Mouse (Mus musculus) lung, adult 18-20 months (tissue): ENCODE measurements around the gene Rimklb.
"Not testable (repeated sequence)": the region's sequence is repeated elsewhere in the genome, so short reads cannot be mapped to it uniquely, and the experiment has no call there.

Experiments used
- DNase-seq, 2 experiments: peaks; one replicate each; pipeline ENCODE4 v3.0.0; 2022; ENCODE audit warnings: mixed read lengths in 2 of 2

The Rimklb gene

DNA sequence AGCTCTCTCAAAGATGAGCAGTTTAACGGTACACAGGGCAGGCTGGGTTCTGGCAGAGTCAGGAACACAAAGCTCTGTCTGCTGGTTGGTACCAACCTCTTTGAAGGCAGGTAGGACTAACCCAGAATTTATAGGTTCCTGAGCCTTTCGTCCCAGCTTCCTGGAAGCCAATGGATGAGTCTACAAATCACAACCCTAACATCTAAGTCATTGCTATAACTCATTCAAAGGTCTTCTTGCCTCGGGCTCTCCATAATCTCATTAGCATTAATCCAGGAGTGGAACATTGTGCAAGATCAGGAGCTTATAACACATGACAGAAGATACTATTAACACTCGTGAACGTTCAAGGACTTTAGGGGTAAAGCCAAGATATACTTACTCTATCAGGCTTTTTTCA is at the start of gene Rimklb:
Gene Rimklb, minus strand, starts transcription at position 101 of the 400 bp plus-strand sequence.
- DNase-seq: no peak

DNA sequence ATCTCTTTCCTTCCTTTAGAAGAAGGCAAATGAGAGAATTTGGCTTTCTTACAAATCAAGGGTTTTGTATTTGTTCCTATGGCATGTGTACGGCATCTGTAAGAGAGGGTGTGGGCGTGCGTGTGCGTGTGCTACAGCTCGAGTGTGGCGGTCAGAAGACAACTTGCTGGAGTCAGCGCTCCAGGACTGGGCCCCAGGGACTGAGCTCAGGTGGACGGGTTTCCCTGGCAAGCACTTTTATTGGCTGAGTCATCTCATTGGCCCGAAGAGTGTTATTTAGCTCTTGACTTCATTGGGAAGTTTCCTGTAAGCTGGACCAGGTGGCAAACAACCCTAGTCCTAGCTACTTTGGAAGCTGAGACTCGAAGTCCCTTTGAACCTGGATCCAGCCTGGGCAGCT is 47.4 kb upstream of the Rimklb start:
- DNase-seq: no peak

DNA sequence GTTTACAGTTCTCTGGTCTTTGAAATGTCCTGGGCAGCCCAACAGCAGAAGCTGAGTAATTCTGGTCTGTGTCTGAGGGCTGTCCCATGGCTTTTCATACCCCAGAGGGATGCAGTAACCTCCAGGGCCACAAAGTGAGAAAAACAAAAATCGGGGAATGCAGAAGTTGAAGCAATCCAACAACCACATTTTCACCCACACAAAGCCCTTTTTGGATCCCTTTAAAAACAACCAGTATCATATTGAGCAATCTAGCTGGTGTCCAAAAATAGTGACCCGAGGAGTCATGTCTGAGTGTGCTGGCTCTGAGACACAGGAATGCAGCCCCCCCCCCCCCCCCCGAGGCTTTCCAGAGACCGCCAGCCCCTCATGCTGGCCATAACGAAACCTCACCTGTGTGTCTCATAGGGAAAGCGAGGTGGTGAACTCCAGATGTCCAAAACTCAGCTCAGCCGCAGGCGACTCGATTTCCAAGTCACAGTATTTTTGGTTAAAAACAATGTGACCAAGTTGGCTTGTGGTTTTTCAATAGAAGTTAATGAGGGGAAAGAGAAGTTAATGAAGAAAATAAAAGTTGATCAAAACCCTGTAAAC is 46.8 kb upstream of the Rimklb start:
- peak in 1 of 2 experiments; percentile 27 for DNase-seq

DNA sequence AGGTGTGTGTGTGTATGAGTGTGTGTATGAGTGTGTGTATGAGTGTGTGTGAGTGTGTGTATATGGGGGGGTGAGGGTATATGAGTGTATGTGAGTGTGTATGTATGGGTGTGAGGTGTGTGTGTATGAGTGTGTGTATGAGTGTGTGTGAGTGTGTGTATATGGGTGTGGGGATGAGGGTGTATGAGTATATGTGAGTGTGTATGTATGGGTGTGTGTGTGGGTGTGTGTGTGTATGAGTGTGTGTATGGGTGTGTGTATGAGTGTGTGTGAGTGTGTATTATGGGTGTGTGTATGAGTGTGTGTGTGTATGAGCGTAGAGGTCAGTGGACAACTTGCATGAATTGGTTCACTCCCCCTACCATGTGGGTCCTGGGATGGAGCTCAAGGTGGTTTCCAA is 46.1 kb upstream of the Rimklb start:
- no peak for DNase-seq

DNA sequence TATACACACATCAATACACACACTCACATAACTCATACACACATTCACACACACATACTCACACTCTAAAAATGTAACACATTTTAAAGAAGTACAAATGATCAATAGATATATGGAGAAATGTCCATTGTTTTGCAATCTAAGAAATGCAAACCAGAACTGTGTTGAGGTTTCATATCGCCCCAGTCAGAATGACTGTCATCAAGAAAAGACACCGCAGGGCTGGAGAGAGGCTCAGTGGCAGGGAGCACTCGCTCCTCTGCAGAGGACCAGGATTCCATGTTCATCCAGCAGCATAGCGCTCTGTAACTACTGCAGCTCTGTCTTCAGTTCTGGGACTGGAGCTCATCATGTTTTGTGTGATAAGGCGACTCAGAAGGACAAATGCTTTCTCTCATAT is 45.0 kb upstream of the Rimklb start:
- DNase-seq: no peak

DNA sequence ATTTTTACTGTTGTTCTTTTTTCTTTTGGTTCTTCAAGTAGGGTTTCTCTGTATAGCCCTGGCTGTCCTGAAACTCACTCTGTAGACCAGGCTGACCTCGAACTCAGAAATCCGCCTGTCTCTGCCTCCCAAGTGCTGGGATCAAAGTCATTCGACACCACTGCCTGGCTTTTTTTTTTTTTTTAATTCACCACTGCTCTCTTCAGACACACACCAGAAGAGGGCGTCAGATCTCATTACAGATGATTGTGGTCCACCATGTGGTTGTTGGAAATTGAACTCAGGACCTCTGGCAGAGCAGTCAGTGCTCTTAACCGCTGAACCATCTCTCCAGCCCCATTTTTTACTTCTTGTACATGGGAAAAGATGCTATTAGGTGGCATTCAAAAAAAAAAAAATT is 43.9 kb upstream of the Rimklb start:
- not testable (repeated sequence) for DNase-seq

DNA sequence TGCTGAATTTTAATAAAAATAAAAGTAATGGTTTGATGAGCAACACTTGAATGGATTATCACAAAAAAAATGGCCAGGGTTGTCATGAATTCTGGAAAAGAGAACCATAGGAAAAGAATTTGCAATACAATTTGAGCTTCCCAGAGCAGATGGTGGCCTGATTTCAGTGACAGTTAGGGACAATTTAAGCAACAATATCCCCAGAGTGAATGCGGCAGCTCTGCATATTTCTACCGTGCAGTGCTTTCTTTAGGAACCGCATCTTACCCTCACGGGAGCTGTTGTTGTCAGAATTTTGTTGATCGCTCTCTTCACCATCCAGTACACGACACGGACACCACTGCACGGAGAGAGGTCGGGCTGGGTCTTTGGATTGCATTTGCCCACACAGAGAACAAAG is 41.0 kb upstream of the Rimklb start:
- no peak for DNase-seq

DNA sequence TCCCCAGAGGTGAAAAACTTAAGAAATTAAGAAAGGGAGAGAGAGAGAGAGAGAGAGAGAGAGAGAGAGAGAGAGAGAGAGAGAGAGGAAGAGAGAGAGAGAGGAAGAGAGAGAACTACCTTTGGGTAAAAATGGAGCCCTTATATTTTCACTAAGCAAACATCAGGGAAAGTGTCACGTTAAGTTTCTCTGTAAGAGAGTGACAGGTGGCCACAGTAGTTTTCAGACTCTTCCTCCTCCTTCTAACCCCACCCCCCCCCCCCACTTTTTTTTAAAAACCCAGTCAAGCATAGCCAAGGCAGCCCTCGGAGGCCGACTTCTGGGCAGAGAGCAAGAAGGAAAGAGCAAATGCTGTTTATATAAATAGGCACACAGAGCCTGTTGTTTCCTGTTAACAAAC is 35.5 kb upstream of the Rimklb start:
- DNase-seq: no peak

DNA sequence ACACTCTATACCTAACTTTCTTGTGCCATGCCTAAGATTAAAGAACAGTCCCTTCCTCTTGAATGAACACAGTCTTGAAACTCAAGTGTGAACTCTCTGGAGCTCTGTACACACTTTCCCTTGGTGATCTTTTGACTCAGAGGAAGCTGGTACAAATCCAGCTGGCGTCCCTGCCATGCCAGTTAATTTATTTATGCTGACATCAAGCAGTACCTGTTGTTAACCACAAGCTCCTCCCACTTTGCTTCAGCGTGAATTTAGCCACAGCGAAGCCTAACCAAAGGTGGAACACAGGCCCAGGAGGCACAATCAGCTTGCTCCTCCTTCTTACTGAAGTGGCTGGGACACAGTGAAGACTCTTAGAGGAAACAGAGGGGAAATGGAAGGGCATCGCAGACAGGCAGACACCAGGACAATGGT is 34.3 kb upstream of the Rimklb start:
- peak; percentile 59 to 79 for DNase-seq

DNA sequence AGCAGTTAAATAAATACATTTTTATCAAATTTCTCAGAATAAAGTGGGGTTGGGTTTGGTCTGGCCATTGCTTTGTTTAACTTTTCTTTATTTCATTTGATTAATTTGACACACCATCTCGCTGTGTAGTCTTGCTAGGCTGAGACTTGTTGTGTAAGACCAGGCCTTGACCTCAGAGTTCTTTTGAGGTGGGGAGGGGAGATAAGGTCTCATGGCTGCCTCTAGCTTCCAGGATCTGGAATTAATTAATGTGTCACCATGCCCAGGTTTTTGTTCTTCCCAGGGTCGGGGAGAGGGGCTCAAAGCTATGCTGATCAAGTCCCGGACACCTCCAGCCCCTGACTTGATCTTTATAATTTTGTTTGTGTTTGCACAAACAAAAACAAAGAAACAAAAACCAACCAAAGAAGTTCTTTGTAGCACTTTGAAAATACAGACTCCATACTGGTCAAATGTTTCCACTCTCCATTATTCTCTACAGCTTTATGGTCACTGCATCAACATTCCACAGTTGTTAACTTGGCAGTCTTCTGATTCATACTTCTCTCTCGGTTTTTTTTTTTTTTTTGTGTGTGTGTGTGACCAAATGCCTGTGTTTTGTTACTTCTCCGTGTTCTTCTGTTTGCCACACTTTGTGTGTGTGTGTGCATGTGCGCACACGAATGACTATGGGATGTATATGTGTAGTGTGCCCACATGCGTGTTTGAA is 33.1 kb upstream of the Rimklb start:
- no peak for DNase-seq

DNA sequence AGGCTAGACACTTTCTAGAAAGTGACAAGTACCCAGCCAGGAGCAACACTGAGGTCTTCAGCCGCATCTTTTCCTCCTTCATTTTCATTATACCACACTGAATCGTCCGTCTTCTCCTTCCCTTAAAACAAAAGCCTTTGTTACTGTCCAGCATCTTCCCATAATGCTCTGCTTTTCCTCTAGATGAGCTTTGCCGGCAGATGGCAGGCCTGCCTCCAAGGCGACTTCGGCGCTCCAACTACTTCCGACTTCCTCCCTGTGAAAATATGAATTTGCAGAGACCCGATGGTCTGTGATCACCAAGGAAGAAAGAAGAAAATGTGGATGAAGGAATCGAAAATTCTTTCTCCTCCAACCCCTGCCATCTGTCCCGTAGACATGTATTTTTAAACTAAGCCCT is 29.6 kb upstream of the Rimklb start:
- no peak for DNase-seq

DNA sequence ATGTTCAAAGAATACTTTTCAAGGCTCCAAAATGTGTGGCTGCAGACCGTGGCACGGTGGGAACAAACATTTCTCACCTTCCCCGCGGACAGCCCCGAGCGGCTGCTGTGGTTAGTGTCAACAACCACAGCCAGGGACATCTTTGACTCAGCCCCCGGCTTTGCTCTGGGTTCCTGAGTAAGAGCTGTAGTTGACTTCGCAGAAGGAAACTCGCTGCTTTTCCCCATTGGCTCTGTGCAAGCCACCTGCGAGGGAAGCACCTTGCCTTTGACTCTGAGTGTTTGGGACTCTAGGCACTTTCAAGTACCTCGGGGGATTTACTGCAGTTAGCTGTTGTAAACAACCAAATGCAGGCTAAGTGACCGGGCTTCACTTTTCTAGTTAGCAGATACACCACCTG is 29.0 kb upstream of the Rimklb start:
- no peak for DNase-seq

DNA sequence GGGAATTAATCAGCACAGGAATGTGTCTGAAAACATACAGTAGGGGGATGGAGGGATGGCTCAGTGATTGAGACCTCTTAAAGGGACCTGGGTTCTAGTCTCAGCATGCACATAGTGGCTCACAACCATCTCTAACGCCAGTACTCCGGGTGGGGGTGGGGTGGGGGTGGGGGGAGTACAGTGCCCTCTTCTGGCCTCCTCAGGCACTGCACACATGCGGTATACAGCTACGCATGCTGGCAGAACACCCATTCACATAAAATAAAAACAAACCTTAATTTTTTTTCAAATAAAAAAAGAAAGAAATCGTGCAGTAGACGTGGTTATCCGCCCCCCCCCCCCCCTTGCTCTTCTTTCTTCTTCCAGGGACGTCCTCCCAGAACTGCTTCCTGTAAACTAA is 24.7 kb upstream of the Rimklb start:
- no peak for DNase-seq

DNA sequence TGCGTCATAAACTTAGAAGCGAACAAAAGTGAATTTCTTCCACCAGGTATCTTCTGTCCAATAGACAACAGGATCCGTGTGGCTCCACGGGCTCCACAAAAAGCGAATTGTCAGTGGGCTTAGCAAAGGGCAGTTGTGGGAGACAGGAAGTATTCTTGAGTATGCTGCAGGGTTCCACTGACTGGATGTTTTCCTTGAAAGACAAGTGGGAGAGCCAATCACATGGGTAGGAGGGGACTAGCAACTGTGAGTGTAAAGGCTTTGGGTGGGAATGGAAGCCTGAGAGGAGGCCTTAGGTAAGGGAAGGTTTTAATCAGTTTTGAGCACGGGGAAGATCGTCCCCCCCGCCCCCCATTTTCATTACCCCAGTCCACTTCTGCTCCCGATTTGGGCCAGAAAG is 24.0 kb upstream of the Rimklb start:
- DNase-seq: no peak

DNA sequence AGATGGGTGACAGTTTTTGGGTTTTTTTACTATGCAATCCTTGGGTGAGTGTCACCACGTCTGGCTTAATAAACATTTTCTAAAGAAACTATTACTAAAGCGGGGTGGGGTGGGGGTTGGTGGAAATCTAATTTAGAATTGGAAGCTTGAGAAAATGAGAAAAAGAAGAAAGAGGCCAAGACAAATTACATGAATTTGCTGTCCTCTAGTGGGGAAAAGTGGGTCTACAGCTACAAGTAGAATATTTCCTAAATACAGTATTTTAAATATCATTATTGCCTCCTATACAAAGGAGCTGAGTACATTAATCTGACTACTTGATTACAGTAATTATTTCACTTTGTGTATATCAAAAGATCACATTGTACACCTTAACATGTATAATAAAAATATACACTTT is 20.8 kb upstream of the Rimklb start:
- DNase-seq: no peak

DNA sequence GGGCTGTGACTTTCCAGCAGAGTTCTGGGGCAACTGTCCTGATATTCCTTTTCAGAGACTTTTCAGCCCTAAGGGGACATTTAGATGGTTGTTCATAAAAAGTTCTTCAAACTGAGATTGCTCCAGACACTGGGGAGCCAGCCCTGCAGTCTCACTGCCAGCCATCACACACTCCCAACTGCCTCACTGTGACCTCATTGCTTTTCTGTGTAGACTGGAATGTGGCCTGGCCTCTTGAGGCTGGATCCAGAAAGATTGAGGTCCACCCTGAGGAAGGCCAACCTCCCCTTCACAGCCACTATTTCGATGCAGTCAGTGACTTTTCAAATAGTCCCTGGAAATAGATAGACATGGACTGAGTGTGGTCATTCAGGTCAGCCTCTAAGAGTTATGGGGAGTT is 19.1 kb upstream of the Rimklb start:
- no peak for DNase-seq

DNA sequence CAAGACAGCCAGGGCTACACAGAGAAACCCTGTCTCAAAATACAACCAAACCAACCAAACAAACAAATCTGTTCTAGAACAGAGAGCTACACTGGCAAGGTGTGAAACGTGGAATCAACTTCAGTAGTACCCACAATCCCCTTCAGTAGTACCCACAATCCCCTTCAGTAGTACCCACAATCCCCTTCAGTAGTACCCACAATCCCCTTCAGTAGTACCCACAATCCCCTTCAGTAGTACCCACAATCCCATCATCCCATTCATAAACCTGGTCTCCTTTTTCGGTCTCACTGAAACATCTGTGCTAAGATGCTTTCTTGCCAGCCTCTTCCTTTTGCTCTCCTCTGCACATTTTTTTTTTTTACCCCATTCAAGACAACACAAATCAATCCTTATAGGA is 17.2 kb upstream of the Rimklb start:
- DNase-seq: not testable (repeated sequence)

DNA sequence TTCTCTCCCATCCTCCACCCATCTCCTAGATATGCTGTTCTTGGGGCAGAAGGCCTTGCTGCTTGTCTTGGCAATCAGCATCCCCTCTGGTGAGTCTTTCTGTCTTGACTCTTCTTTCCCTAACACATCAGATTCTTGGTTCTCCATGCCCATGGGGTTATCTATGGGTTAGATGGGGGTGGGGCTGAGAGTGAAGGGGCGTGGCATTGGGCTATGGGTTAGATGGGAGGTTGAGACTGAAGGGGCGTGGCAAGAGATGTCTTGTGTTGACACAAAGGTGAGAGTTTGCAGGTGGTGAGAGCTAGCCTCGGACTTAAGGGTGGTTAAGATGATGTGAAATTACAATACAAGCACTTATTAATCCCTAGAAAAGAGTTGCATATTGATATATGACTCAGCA is 15.8 kb upstream of the Rimklb start:
- no peak for DNase-seq

DNA sequence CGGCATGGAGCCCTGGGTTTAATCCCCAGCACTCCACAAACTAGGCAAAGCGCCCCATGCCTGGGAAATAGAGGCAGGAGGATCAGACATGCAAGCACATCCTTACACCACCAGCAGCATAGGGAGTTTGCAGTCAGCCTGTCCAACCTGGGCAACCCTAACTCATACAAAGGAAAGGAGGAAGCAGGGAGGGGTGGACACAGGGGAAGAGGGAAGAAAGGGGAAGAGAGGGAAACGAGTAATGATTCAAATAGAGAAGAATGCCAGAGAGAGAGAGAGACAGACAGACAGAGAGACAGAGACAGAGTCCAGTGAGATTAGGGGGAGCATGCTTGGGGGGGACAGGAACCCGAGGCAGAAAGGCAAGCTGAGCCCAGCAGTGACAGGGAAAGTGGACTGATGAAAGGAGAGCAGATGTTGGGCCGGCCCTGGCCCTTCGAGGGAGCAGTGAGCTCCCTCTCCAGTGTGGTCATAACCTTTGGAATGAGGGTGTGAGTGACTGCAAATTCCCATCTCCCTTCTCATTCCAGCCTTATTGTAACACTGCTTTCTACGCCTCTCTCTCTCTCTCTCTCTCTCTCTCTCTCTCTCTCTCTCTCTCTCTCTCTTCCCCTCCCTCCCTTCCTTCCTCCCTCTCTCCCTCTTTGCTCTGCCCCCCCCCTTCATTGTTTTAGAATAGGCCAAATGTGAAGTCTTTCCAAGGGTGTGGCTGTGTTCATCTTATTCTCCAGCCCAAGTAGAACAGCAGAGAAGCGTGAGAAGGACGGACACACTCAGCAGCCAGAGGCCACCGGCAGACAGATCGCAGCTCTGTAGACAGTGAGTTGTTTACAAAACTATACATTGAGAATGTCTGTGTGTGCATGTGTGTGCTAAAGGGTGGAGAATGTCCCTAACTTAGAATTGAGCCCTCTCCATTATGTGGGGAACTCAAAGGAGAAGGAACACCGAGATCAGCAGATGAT is 14.6 kb upstream of the Rimklb start:
- no peak for DNase-seq

DNA sequence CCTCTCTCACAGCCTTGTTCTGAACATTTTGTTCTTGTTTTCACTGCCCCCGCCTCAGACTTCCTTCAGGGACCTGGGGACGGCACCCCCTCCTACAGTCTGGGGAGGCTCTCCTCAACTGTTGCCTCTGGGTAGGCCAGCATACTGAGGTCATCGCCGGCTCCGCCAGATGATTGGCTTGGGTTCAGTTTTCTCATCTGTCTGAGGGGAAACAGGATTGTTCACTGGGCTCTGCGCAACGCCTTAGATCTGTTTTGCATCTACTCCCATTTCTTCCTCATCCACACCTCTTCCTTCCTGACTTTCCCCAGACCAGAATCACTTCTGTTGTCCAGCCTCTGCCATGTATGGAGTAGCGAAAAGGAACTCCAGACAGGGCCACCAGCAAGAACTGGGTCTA is 9.9 kb upstream of the Rimklb start:
- DNase-seq: peak; percentile 28 to 36

DNA sequence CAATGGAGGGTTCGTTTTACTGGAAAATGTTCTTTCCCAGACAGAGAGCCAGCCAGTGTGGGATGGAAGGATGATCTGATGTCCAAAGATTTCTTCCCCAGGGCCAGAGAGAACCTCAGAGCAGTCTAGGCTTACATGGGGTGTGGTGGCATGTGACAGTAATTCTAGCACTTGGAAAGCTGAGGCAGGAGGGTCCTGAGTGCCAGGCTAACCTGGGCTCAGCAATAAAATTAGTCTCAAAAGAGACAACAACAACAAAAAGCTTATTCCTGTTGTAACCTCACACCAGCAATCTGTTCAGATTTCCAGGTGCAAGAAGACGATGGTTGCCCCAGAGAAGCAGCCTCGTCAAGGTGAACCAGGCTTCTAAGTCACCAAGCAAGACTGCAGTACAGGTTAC is 7.0 kb upstream of the Rimklb start, which contains the start of gene Mfap5:
Gene Mfap5, plus strand, starts transcription at position 301 of the 400 bp plus-strand sequence.
- DNase-seq: no peak

DNA sequence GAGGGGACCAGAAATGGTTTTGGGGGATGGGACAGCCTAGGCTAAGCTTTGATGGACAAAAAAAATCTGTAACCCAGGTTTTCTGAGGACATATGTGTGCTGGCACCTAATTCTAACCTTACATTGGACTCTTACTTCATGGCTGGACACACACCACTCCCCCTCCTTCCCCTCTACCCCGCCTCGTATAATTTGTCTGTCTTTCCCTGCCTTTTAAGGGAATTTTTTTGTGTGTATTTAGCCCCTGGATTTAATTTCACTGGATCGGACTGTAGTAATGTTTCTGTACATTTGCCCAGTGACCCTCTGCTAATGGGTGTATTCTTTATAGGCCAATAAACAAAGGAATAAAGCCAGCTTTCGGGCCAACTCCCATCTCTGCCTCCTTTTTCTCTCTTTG is 6.5 kb upstream of the Rimklb start:
- no peak for DNase-seq

DNA sequence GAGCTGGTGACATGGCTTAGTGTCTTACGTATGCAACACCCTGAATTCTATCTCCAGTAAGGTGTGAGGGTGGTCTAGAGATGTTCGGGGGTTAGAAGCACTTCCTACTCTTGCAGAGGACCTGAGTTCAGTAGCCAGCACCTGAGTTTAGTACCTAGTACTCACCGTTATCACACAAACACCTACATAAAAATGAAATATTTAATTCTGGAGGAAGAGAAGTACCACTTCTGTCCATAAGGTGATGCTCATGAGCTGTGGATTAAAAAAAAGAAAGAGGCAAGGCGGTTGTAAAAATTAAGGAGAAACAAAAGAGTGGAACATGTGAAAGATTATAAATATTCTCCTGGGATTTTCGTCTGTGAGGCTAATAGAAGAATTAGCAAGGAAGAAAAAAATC is 2.1 kb downstream of the Rimklb start:
- no peak for DNase-seq
